Mouse (Mus musculus) WW6 (cell line): ENCODE results near the gene Necap2.

Experiments used
- DNase-seq: peaks from one replicate; pipeline ENCODE4 v3.0.0-alpha.2; 2013; ENCODE audit warnings: low read depth, low spot score

Necap2 gene

GRCm38 (mm10) chr4:141074109-141074508 lies 4.0 kb downstream of the Necap2 start:
- DNase-seq = no peak

DNA sequence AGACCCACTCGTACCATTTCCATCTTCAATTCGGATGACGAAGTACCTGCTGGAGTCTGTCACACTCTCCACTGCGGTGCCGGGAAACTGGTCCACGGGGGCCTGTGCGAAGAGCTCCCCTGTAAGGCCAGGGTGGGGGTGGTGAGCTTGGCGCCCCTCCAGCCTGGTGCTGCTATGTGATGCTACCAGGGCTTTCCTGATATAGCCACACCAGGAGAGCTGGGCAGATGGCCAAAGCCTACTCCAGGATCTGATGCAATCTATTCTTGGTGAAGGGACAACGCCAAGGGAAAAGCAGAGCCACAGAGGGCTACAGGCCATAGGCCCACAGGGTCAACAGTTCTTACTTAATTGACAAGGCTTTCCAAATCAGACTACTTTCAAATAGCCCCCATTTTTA lies 4.5 kb downstream of the Necap2 start:
- DNase-seq = no peak

- DNase-seq = no peak
Measured at GRCm38 (mm10) chr4:141072502-141072901, 5.7 kb downstream of the Necap2 start.

GRCm38 (mm10) chr4:141069731-141070130 lies 8.4 kb downstream of the Necap2 start:
- DNase-seq = no peak

- no peak for DNase-seq
Measured at GRCm38 (mm10) chr4:141068655-141069054, 9.5 kb downstream of the Necap2 start.

DNA sequence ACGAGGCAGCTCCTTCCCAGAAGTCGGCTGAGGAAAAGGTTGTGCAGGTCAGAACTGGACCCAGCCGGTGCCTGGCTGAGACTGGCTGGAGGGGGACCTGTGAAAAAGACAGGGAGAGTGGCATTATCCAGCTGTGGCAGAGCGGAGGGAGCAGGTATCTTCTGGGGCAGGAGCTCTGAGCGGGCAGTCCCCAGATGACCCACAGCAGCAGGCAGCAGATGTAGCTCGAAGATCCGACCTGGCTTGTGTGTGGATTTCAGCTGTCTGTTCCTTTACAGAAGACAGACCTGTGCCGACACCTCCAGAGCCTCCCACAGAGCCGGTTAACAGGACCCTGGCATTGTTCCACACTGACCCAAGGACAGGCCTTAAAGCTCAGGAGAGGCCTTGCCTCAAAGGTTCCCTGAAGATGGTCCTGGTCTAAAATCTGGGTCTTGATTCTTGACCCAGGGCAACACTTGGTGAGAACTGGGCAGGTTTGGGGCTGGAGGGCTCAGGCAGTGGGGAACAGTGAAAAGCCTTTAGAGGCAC lies 10.6 kb downstream of the Necap2 start:
- DNase-seq = no peak

GRCm38 (mm10) chr4:141066709-141067515 lies 11.2 kb downstream of the Necap2 start:
- DNase-seq = no peak

DNA sequence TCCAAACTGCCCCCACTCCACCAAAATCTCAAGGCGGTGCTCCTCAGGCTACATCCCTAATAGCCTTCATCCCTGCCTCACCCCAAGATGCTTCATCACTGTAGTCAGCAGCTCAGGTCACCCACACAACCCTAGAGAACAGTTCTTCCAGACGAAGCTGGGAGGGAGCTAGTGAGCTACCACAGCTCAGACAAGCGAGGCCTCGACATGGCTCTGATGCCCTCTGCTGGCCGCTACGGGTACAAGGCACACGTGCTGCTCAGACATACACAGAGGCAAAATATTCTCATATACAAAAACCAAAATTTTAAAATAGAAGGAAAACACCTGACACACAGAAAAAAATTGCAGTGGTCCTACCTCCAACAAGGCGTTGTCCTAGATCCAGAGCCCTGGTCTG lies 13.0 kb downstream of the Necap2 start:
- no peak for DNase-seq

DNA sequence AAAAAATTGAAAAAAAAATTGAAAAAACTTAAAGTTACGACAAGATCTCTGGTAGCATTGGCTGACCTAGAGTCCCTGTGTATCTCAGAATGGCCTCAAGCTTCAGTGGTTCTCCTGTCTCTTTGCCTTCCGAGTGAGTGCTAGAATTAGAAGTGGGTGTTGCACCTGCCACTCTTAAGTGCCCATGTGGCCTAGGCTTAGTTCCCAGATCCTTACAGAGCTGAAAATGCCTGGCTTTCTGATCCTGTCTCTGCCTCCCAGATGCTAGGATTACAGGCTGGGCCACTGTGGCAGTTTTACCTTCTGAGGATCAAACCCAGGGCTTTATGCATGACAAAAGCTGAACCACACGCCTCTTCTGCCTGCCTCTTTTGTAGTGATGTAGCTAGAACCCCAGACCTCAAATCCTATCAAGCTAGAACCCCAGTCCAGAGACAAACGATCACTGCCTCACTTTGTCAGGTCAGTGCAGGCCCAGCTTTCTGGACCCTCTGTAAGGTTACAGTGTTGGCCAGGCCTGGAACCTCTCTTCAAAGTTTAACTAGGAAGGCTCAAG lies 14.0 kb downstream of the Necap2 start:
- DNase-seq = no peak

DNA sequence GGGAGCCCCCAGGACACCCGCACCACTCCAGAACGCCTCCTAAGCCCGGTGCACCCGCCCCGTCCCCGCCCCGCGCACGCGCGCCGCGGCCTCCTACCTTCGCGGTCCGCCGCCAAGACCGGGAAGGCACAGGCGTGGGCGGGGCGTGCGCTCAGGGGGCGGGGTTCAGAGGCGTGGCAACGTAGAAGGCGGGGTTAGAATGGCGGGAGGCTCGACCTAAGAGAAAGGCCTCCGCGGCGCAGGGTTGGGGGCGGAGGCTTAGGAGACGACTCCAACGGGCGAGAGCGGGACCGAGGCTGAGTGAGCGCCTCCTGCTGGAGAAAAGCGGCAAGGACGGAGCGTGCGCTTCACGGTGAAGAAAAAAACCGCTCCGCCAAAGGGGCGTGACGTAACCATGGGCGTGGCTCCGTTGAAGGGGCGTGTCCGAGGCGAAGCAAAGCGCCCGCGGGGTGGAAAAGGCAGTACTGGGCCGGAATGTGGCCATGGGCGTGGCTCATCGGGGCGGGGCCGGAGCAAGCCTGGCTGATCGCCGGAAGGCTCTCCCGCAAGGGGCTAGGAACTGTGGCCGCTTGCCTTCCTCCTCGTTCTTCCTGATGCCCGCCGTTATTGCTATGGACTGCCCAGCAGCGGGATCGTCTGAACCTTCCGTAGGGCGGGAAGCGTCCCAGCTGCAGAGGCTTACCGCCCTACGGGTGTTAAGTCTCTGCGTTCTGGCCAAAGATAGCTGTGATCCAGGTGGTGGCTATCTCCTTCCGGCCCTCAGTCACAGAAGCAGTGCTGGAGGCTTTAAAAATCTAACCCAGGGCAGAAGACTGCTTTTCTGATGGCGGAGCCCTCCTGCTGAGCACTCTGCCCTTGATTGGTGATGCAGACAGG lies 17.5 kb downstream of the Necap2 start, which contains the start of gene Crocc:
Gene Crocc (minus strand): TSS at position 125 of the 876 bp plus-strand sequence.
- peak; percentile 95 for DNase-seq

- no peak for DNase-seq
Measured at GRCm38 (mm10) chr4:141059616-141060425, 18.3 kb downstream of the Necap2 start.

DNA sequence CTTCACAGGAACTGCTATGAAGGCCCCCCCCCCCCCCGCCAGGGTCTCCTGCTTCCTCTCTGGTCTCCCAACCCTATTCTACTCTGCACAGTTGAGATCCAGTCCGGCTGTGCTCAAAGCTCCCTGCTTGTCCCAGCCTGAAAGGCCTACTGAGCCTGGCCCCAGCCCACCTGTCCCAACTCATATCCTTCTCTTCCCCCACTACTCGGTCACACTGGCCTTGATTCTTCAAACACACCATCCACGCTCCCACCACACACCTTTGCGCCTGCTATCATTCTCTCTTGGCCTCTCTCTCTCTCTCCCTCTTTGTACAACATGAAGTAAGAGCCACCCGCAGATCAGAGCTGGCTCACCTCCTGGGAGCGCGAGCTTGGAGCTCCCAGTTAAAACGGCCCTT lies 19.3 kb downstream of the Necap2 start:
- no peak for DNase-seq

DNA sequence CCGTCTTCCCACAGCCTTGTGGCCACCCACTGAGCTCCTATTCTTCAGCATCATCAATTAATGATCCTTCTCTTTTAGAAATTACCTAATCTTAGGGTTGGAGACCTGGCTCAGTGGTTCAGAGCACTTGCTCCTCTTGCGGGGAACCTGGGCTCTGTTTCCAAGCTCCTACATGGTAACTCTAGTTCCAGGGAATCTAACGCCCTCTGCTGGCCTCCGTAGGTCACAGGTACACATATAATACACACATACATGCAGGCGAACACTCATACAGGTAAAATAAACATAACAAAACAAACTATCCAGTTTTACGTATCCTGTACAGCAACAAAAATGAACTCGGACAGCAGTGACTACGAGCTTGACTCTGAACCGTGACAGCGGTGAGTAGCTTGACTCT lies 21.2 kb downstream of the Necap2 start:
- DNase-seq = no peak

GRCm38 (mm10) chr4:141053568-141054161 lies 24.5 kb downstream of the Necap2 start:
- DNase-seq = no peak

GRCm38 (mm10) chr4:141053138-141053537 lies 25.0 kb downstream of the Necap2 start:
- DNase-seq = no peak

- DNase-seq = no peak
Measured at GRCm38 (mm10) chr4:141052442-141052841, 25.7 kb downstream of the Necap2 start.

DNA sequence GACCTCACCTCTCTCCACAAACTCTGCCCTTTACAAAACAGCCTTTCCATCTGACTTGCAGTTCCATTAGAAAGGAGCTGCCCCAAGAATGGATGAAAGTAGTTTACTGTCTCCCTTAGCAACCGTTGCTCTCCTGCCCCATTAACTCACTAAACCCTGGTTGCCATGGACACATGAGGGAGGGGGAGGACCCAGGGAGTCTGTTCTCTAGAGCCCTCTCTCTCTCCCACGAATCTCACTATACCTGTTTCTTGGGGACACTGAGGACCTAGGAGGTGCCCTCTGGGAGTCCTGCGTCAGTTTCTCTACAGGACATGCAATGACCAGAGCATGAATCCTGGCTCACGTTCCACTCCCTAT lies 28.7 kb downstream of the Necap2 start:
- no peak for DNase-seq

DNA sequence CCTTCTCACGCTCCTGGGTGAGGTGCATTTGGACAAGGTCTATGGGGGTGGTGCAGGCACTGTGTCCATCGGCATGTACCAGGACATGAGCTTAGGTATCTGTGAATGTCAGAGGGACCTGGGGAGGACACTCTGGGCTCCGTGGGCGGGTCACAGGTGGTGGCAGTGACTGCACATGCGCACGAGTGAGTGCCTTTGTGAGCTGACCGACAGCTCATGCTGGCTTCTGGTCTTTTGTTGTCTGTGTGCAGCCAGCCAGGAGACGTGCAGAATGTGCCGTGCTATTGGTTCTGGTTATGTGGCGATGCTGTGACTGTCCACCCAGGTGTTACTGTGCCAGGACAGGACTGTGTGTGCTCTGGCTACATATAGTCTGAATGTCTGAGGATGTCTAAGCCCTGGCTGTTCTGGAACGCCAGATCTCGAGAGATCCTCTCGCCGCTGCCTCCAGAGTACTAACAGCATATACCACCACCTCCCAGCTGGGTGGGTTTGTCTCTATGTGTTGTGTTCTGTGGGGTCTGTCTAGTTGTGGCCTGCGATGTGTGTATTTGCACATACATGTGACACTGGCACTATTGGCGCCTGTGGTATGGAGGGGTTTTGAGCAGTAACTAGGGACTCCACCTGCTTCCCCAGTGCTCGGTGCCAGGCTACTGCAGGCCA lies 29.2 kb downstream of the Necap2 start:
- DNase-seq = no peak

DNA sequence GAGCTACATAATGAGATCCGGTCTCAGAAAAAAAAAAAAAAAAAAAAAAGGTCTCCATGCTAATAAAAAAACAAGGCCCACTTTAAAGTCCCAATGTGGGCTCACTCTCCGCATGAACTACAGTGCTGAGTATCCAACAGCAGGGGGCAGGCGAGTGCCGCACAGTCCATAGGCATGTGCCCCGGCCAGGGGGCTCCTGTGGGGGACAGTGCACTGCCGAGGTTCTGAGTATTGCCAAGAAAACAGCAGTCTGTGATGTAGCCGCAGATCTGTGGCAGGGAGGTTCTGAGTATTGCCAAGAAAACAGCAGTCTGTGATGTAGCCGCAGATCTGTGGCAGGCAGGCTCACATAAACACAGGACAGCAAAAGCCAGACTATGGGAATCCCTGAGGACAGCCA lies 33.3 kb downstream of the Necap2 start:
- no peak for DNase-seq

DNA sequence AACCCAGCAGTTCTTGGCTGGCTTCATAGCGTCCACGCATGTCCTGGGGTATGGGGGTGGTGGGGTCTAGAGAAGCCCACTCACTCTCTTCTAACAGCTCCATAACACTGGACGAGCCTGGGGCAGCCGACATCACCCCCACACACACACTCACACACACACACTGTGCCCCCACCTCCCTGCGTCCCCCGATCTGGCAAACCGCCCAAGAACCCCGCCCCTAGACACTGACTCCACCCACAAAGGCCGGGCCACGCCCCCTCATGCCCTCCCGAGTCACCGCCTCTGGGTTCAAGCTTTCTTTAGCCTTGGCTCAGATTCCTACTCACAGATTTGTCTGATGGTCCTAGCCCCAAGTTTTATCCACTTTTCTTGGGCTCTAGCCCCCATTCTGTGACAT lies 37.0 kb downstream of the Necap2 start:
- no peak for DNase-seq
